Mouse (Mus musculus) intestine, postnatal 0 days (tissue): Measurements from ENCODE around the gene Msi2. TPM values are rescaled to one million over a fixed set of nuclear protein-coding genes. Genes with fewer than 3 reads are reported as not detected.

Experiments
- ATAC-seq: fragments of 200-750 bp; cut with Nextera tagmentation; 2 replicates; pipeline ENCODE4 v1.8.0; 2017; ENCODE audit warnings: mild to moderate bottlenecking, moderate TSS enrichment, moderate library complexity
- H3K27ac ChIP-seq: fragments of 300-500 bp; sonication (generic); 2 replicates; pipeline ENCODE4 v1.5.1; 2014; ENCODE audit warnings: mild to moderate bottlenecking, low read depth, low read length, moderate library complexity
- H3K27me3 ChIP-seq: fragments of 300-500 bp; sonication (generic); replicated peaks from 2 replicates; pipeline ENCODE4 v1.6.1; 2014; ENCODE audit warnings: low read length, mixed read lengths; ENCODE audit not compliant: control insufficient read depth, insufficient read depth
- H3K36me3 ChIP-seq: fragments of 300-500 bp; sonication (generic); 2 replicates; pipeline ENCODE4 v1.6.1; 2014; ENCODE audit warnings: mild to moderate bottlenecking, moderate library complexity; ENCODE audit not compliant: control insufficient read depth, insufficient read depth
- H3K4me1 ChIP-seq: fragments of 300-500 bp; sonication (generic); replicated peaks from 2 replicates; pipeline ENCODE4 v1.6.1; 2014; ENCODE audit warnings: antibody characterized with exemption, low read length, mixed read lengths; ENCODE audit not compliant: control insufficient read depth, insufficient read depth
- H3K4me2 ChIP-seq: fragments of 300-500 bp; sonication (generic); replicated peaks from 2 replicates; pipeline ENCODE4 v1.6.1; 2014; ENCODE audit warnings: low read depth, mild to moderate bottlenecking, moderate library complexity
- H3K4me3 ChIP-seq: fragments of 300-500 bp; sonication (generic); 2 replicates; pipeline ENCODE4 v1.5.1; 2014; ENCODE audit warnings: low read depth, low read length
- H3K9ac ChIP-seq: fragments of 300-500 bp; sonication (generic); 2 replicates; pipeline ENCODE4 v1.6.1; 2014; ENCODE audit warnings: mild to moderate bottlenecking, low read depth, low read length
- H3K9me3 ChIP-seq: fragments of 300-500 bp; sonication (generic); 2 replicates; pipeline ENCODE4 v1.6.1; 2016; ENCODE audit warnings: mixed run types; ENCODE audit not compliant: control insufficient read depth
- CTCF ChIP-seq: sonication (generic); IDR thresholded peaks from 2 replicates; pipeline ENCODE4 v1.5.1; 2016; ENCODE audit warnings: low read depth, mild to moderate bottlenecking, control low read depth, antibody characterized with exemption, moderate library complexity
- WGBS: fragments of 180-500 bp; shearing (Covaris S2); extraction: QIAGEN DNeasy Blood & Tissue Kit; methylation state at CpG from one replicate; pipeline ENCODE4 v1.1.7; 2014; 5-methylcytosine and 5-hydroxymethylcytosine counted together
- polyA plus RNA-seq: library from polyadenylated mRNA; unstranded; fragments of >200 nt; fragmentation: Nextera tagmentation; extraction: Ambion mirVana; gene quantifications from 2 replicates; pipeline ENCODE4 v1.2.1, GENCODE M21; 2015

The Msi2 gene
- polyA plus RNA-seq, 1 experiment from 2014 or later: 7.5 TPM

DNA sequence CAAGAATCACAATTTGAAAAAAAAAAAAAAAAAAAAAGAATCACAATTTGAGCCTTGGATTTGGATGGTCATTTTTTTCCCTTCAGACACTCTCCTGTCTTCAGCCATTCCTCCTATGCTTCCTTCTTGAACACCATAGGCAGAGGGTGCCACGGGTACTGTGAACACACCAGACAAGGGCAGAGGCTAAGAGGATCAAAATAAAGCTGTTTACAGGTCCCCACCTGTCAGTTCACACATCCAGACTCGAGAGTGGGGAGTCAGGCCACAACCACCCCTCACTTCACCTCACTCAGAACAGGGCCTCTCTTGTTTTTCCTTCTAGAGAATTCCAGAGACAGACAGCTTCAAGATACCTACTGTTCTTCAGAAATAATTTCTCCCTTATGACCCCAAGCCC is 69.3 kb downstream of the Msi2 start:
- 30% methylated on average over 2 of the region's 2 CpGs for WGBS
- H3K4me1 ChIP-seq: no peaks in the 10 kb centered on the region
- H3K27me3 ChIP-seq: no peaks in the 10 kb centered on the region
- no peaks in the 10 kb centered on the region for H3K9me3 ChIP-seq
- no peak for TF ChIP-seq CTCF
- H3K27ac ChIP-seq: no peak overlapping the region
- no peak for ATAC-seq
- no peak overlapping the region for H3K4me2 ChIP-seq
- H3K4me3 ChIP-seq: no peak overlapping the region
- no peaks in the 10 kb centered on the region; the same call in 1 of the 2 replicates for H3K36me3 ChIP-seq
- no peak overlapping the region for H3K9ac ChIP-seq

DNA sequence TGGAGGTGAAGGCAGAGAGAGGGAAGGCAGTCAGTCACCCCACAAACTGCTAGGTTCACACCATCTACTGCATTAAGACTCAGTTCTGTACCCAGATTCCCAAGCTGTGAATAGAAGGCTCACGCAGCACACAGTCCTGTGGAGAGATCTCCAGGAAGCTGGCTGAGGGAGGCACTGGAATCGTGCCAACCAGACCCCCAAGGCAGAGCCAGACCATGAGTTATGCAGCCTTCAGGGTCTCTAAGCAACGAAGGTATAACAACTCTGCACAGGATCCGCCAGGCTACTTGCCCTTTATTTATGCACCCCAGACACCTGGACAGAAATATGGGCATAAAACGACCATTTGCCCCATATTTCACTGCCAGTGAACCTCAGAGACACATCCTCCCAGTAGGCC is 69.9 kb downstream of the Msi2 start:
- Histone ChIP-seq H3K9me3 (no peaks in the 10 kb centered on the region), H3K27me3 (no peaks in the 10 kb centered on the region), H3K27ac (no peak overlapping the region), H3K4me1 (no peaks in the 10 kb centered on the region), H3K4me3 (no peak overlapping the region), H3K9ac (no peak overlapping the region), H3K4me2 (no peak overlapping the region), H3K36me3 (no peaks in the 10 kb centered on the region; the same call in 1 of the 2 replicates)
- WGBS: 54% methylated on average over 5 of the region's 5 CpGs
- ATAC-seq: no peak
- TF ChIP-seq CTCF: no peak

DNA sequence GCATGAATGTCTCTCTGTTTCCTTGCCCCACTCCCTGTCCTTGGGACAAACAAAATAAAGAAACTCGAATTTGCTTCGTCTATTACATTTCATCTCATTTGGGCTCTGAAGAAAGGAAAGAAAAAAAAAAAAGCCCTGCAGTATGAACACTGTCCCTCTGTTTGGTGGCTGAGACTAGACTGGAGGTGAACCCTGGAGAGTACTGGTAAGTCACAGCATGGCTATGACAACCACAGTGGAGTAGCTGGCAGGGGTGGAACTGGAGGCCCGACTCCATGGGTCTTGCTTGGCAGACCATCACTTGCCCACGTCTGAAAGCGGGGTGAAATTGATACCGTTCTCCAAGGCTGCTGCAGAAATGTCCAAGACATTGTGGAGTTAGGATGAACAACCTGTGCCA is 71.8 kb downstream of the Msi2 start:
- no peak overlapping the region for H3K4me3 ChIP-seq
- no peak for ATAC-seq
- no peaks in the 10 kb centered on the region for H3K9me3 ChIP-seq
- H3K4me1 ChIP-seq: no peaks in the 10 kb centered on the region
- 83% methylated on average over 6 of the region's 6 CpGs for WGBS
- H3K27me3 ChIP-seq: no peaks in the 10 kb centered on the region
- H3K4me2 ChIP-seq: no peak overlapping the region
- TF ChIP-seq CTCF: no peak
- no peaks in the 10 kb centered on the region for H3K36me3 ChIP-seq
- H3K27ac ChIP-seq: no peak overlapping the region
- no peak overlapping the region for H3K9ac ChIP-seq

DNA sequence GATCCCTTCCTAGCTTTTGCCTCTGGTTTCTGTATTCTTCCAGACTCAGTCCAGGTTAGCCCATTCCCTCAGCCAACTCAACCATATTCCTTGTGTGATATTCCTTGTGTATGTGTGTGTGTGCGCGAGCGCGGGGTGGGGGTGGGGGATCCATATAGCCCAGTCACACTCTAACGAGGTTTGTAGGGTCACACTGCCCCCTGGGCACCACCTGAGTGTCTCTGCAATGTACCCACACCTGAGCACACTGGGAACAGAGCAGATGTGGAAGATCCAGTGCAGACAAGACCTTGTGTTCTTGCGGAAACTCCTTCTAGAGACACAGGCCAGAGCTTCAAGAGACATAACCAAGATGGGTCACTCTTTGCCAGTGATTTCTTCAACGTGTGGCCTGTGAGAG is 72.5 kb downstream of the Msi2 start:
- Histone ChIP-seq H3K4me2 (no peak overlapping the region), H3K27ac (no peak overlapping the region), H3K27me3 (no peaks in the 10 kb centered on the region), H3K4me3 (no peak overlapping the region), H3K4me1 (no peaks in the 10 kb centered on the region), H3K9me3 (no peaks in the 10 kb centered on the region), H3K36me3 (no peaks in the 10 kb centered on the region), H3K9ac (no peak overlapping the region)
- WGBS: 80% methylated on average over 7 of the region's 7 CpGs
- TF ChIP-seq CTCF: no peak
- no peak for ATAC-seq

DNA sequence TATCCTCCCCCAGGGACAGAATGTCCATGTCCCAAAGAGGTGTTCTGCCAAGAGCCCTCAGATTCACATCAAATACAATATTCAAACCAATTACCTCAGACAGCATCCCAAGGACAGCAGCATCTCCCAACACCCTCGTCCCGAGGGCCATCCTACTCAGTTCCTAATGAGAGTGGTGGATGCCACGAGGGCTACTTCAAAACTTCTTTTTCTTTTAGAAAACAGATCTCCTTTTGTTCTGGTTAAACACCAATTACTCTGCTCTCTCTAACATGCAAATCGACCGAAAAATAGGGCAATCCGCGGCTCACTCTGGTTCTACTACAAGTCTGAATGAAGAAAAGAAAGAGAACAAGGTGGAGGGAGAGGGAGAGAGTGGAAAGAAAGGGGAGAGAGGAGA is 73.6 kb downstream of the Msi2 start:
- no peak for ATAC-seq
- TF ChIP-seq CTCF: no peak
- no peak overlapping the region for H3K9ac ChIP-seq
- no peaks in the 10 kb centered on the region for H3K27me3 ChIP-seq
- H3K4me3 ChIP-seq: no peak overlapping the region
- H3K4me2 ChIP-seq: no peak overlapping the region
- H3K9me3 ChIP-seq: no peaks in the 10 kb centered on the region
- H3K4me1 ChIP-seq: no peaks in the 10 kb centered on the region
- H3K27ac ChIP-seq: no peak overlapping the region
- WGBS: 78% methylated on average over 7 of the region's 7 CpGs
- no peaks in the 10 kb centered on the region for H3K36me3 ChIP-seq

DNA sequence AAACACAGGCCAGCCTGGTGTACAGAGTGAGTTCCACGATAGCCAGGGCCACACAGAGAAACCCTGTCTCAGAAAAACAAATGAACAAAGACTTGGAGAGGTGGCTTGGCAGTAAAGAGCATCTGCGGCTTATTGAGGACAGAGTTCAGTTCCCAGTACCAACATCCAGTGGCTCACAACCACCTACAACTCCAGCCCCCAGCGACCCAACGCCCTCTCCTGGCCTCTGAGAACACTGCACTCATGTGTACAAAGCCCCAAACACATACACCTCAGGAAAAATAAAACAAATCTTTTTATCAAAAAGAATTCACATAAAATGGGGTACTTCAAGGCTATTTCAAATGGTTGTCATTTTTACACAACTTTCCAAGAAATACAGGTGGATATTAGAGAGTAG is 78.5 kb downstream of the Msi2 start:
- peaks cover under 1% of the 10 kb centered on the region; the same call in 1 of the 2 replicates for H3K4me1 ChIP-seq
- no peak for ATAC-seq
- 69% methylated on average over 4 of the region's 4 CpGs for WGBS
- H3K27ac ChIP-seq: peak overlapping the region; percentile 50; the same call in 1 of the 2 replicates
- no peak overlapping the region for H3K9ac ChIP-seq
- no peaks in the 10 kb centered on the region for H3K27me3 ChIP-seq
- no peaks in the 10 kb centered on the region for H3K9me3 ChIP-seq
- no peak overlapping the region for H3K4me3 ChIP-seq
- TF ChIP-seq CTCF: peak; percentile 45
- no peaks in the 10 kb centered on the region for H3K36me3 ChIP-seq
- H3K4me2 ChIP-seq: no peak overlapping the region
